Mouse (Mus musculus) lung, adult 2 months (tissue): ENCODE measurements at regions not wholly inside any gene's neighbourhood (a gene's known extent, or its start where the extent isn't known, plus 50 kb on each side); places are given as distances from the start of the nearest gene placed in this dataset.

Source experiments
- CTCF ChIP-seq: fragments of 200-500 bp; IDR thresholded peaks from 2 replicates; pipeline ENCODE4 v1.5.1; 2011; ENCODE audit warnings: mild to moderate bottlenecking, low read length, control low read depth; ENCODE audit not compliant: insufficient read depth
- POLR2A ChIP-seq: fragments of 200-500 bp; IDR thresholded peaks from 2 replicates; pipeline ENCODE4 v1.6.1; 2011; ENCODE audit warnings: low read depth, mild to moderate bottlenecking, control low read depth, low read length, borderline replicate concordance; ENCODE audit errors: extremely low read depth

GRCm38 (mm10) chr15:61189481-61189880 is 266.7 kb upstream of the A1bg start:
- TF ChIP-seq CTCF (no peak), POLR2A (no peak)
